Mouse (Mus musculus) neural tube, embryonic 13.5 days (tissue): ENCODE data around the gene Papolb. TPM values are rescaled to one million over a fixed set of nuclear protein-coding genes. Genes with fewer than 3 reads are reported as not detected.

Source experiments
- ATAC-seq: fragments of 200-750 bp; cut with Nextera tagmentation; 2 replicates; pipeline ENCODE4 v1.8.0; 2017; ENCODE audit warnings: low read depth, mild to moderate bottlenecking, moderate TSS enrichment, moderate library complexity
- H3K27ac ChIP-seq: fragments of 300-500 bp; sonication (generic); replicated peaks from 2 replicates; pipeline ENCODE4 v1.5.1; 2015; ENCODE audit warnings: moderate library complexity, mild to moderate bottlenecking, inconsistent platforms
- H3K27me3 ChIP-seq: fragments of 300-500 bp; sonication (generic); 2 replicates; pipeline ENCODE4 v1.6.1; 2015; ENCODE audit warnings: mild to moderate bottlenecking, inconsistent platforms
- H3K36me3 ChIP-seq: fragments of 300-500 bp; sonication (generic); 2 replicates; pipeline ENCODE4 v1.6.1; 2015; ENCODE audit warnings: mild to moderate bottlenecking, inconsistent platforms
- H3K4me1 ChIP-seq: fragments of 300-500 bp; sonication (generic); replicated peaks from 2 replicates; pipeline ENCODE4 v1.6.1; 2015; ENCODE audit warnings: inconsistent platforms
- H3K4me2 ChIP-seq: fragments of 300-500 bp; sonication (generic); 2 replicates; pipeline ENCODE4 v1.6.1; 2015; ENCODE audit warnings: inconsistent platforms, mild to moderate bottlenecking, moderate library complexity
- H3K4me3 ChIP-seq: fragments of 300-500 bp; sonication (generic); 2 replicates; pipeline ENCODE4 v1.5.1; 2015; ENCODE audit warnings: mild to moderate bottlenecking, inconsistent platforms
- H3K9ac ChIP-seq: fragments of 300-500 bp; sonication (generic); 2 replicates; pipeline ENCODE4 v1.6.1; 2015; ENCODE audit warnings: moderate library complexity, mild to moderate bottlenecking, inconsistent platforms
- H3K9me3 ChIP-seq: fragments of 300-500 bp; sonication (generic); 2 replicates; pipeline ENCODE4 v1.6.1; 2016; ENCODE audit warnings: inconsistent platforms
- WGBS: fragments of 180-500 bp; shearing (Covaris S2); methylation state at CpG from one replicate; pipeline ENCODE4 v1.1.7; 2015; 5-methylcytosine and 5-hydroxymethylcytosine counted together
- polyA plus RNA-seq: library from polyadenylated mRNA; unstranded; fragments of >200 nt; fragmentation: Nextera tagmentation; extraction: Ambion mirVana; gene quantifications from 2 replicates; pipeline ENCODE4 v1.2.1, GENCODE M21; 2015

Gene Papolb
- polyA plus RNA-seq, 1 experiment from 2014 or later = 0.14 TPM

DNA sequence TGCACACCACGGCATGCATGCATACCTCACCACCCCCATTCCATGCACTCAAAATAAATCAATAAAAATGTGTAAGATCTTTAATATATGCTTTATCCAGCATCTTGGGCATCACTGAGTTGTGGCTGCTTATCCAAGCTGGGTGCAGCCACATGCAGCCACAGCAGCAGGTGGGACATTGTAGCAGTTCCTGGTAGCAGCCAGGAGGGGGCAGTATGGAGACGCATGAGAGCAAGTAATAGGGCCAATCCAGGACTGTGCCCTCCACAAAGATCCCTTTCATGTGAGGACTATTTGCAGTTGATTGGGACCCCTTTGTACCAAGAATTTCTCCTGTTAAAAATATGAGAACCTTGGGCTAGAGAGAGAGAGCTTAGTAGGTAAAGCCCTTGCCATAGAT is 47.4 kb downstream of the Papolb start:
- ATAC-seq = no peak

DNA sequence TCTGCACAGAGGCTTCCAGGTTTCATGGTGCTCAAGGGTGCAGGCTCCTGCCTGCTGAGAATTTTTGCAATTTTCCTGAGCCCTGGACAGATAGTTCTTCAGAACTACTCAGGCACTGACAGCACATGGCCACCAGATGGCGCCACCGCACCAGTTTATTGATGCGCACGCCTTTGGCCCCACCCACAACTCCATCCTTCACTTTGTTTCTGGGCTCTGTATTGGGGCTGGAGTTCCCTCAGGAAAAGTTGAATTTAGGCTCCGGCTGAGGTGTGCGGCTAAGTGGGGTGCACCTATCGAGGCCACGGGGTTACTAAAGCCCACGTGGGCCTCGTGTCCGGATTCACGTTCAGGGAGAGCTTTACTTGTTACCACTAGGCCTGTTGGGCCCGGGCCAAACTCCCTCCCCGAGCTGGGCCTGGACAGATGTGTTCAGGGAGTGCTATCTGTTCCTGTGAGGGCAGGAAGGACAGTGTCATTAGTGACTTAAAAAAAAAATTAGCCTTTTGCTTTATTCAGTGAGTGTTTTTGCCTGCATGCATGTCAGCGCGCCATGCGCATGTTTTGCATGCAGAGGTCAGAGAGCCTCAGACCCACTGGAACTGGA is 50.9 kb downstream of the Papolb start:
- peak overlapping the region; percentile 24; the same call in 1 of the 2 replicates for H3K4me2 ChIP-seq
- no peaks in the 10 kb centered on the region for H3K9me3 ChIP-seq
- H3K4me3 ChIP-seq = no peak overlapping the region
- H3K4me1 ChIP-seq = peaks cover 13% of the 10 kb centered on the region
- no peak overlapping the region for H3K27ac ChIP-seq
- ATAC-seq = peak; percentile 28; the same call in 1 of the 2 replicates
- H3K27me3 ChIP-seq = no peaks in the 10 kb centered on the region
- no peak overlapping the region for H3K9ac ChIP-seq
- WGBS = 31% methylated on average over 17 of the region's 17 CpGs
- peaks cover 28% of the 10 kb centered on the region for H3K36me3 ChIP-seq

More for the DNA sequence above, 47.4 kb downstream of the Papolb start:
- Histone ChIP-seq H3K27ac (no peak overlapping the region), H3K4me2 (no peak overlapping the region), H3K36me3 (0 out of 2 replicates have a peak, but pooled peaks cover 5% of the 10 kb centered on the region), H3K4me3 (no peak overlapping the region), H3K9me3 (no peaks in the 10 kb centered on the region), H3K9ac (no peak overlapping the region), H3K4me1 (peaks cover 5% of the 10 kb centered on the region), H3K27me3 (no peaks in the 10 kb centered on the region)
- 64% methylated on average over 2 of the region's 2 CpGs for WGBS

DNA sequence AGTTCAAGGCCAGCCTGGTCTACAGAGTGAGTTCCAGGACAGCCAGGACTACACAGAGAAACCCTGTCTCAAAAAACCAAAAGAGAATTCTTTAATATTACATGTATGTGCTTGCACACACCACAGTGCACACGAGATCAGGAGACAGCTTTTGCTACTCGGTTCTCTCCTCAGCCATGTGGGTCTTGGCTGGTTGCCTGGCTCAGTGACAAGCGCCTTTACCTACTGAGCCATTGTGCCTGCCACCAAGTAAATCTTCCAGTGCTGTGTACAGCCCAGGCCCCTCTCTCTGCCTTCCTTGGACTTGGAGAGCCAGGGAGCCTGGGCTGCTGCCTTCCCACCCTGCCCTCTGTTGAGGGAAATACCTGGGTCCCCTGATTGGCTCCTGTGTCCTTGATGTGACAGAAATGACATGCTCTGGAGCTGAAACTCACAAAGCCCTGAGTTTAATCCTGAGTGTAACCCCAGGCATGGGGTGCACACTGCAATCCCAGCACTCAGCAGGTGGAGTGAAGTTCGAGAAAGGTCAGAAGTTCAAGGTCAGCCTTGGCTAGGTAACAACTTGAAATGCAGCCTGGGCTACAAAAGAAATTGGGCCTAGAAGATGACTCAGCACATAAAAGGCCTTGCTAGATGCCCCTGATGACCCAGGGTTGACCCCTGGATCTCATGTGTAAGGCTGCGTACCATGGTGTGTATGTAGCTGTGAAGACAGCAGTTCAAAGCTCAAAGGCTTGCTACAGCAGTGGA is 51.8 kb downstream of the Papolb start:
- no peaks in the 10 kb centered on the region for H3K9me3 ChIP-seq

DNA sequence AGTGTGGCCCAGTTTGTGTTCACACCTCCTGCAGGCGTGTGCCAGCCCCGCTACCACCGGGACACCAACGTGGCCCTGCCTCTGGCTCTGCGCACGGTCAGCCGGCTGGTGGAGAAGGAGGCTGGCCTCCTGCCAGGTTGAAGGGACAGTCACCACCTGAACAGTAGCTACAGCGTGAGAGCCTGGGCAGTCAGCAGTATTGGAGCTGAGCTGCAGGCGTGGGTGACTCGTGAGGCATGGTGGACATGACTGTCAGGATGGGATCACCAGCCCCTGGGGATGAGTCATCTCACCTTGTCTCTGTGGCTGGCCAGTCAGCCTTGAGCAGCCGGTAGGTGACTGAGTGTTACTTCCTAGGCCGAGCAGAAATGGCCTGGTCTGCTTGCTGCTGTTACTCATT is 52.5 kb downstream of the Papolb start:
- H3K4me2 ChIP-seq = no peak overlapping the region
- H3K36me3 ChIP-seq = peaks cover 35% of the 10 kb centered on the region
- no peak overlapping the region for H3K4me3 ChIP-seq
- 89% methylated on average over 12 of the region's 12 CpGs for WGBS
- no peak for ATAC-seq
- H3K9ac ChIP-seq = 0 out of 2 replicates have a peak overlapping the region, but pooled peaks have one; percentile 17
- no peaks in the 10 kb centered on the region for H3K9me3 ChIP-seq
- H3K27me3 ChIP-seq = no peaks in the 10 kb centered on the region
- peaks cover 23% of the 10 kb centered on the region for H3K4me1 ChIP-seq
- H3K27ac ChIP-seq = no peak overlapping the region

More for the DNA sequence above, 51.8 kb downstream of the Papolb start:
- Histone ChIP-seq H3K36me3 (peaks cover 30% of the 10 kb centered on the region), H3K4me1 (peaks cover 22% of the 10 kb centered on the region), H3K4me3 (no peak overlapping the region), H3K9ac (no peak overlapping the region), H3K27ac (no peak overlapping the region), H3K4me2 (no peak overlapping the region), H3K27me3 (no peaks in the 10 kb centered on the region)
- ATAC-seq = no peak
- 86% methylated on average over 5 of the region's 5 CpGs for WGBS

Other genes with a start within 250 kb of the Papolb start
- gene Foxk1, start 128.6 kb downstream of the Papolb start, polyA plus RNA-seq = 5.6 and 7.2 TPM in 2 replicates
- gene Ap5z1, start 66.1 kb downstream of the Papolb start, polyA plus RNA-seq = 10.9 and 14.1 TPM in 2 replicates
- 11.8 and 13.9 TPM in 2 replicates for gene Radil, start 21.0 kb upstream of the Papolb start, polyA plus RNA-seq
- 39.3 and 52.9 TPM in 2 replicates for gene Mmd2, start 78.7 kb upstream of the Papolb start, polyA plus RNA-seq
- 43.3 and 48.3 TPM in 2 replicates for gene Wipi2, start 97.6 kb upstream of the Papolb start, polyA plus RNA-seq
- gene Slc29a4, start 162.4 kb upstream of the Papolb start, polyA plus RNA-seq = 79.8 and 82.1 TPM in 2 replicates